Mouse (Mus musculus): ENCODE measurements around the gene Mansc1.

Gene Mansc1

GRCm38 (mm10) chr6:134599239-134599638 lies 33.0 kb downstream of the Mansc1 start:
- no peak for DNase-seq (ENCODE audit: low read depth, low spot score)

- DNase-seq (ENCODE audit: low read depth, low spot score), result peak; percentile 45
These were observed 34.5 kb downstream of the Mansc1 start for GRCm38 (mm10) chr6:134597651-134598229.

DNA sequence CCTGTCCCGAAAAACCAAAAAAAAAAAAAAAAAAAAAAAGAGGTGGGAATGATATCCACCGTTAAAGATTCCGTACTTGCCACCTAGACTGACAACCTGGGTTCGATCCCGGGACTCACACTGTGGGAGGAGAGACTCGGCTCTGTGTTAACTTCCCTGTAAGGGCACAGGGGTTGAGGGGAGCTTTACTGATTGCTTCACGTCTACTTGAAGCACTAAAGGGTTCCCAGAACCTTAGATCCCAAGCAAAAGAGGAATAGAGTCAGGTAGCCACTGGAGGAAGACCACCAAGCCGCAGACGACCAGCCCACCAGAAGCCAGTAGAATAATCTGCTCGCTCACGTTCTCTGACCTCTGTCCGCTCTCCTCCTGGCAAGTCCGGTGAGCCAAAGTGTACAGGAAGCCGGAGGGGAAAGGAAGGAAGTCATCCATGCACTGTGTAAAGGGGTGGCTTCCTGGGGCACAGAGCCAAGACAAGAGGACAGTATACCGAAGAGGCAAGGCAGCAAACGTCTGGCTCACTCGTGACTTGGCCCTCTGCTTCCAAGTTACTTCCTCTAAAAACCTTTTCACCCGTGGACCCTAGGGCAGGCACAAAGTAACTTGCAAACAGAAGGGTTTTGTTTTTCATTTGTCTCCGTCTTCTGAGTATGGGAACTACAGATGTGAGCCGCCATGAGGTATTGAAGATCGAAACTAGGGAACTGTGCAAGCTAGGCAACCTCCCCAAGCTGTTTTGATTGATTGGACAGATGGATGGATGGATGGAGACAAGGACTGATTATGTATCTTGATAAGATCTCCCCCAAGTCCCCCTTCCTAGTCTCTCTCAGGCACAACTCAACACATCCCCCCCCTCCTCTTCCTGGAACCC lies 37.5 kb downstream of the Mansc1 start:
- DNase-seq (ENCODE audit: low read depth, low spot score), result no peak

GRCm38 (mm10) chr6:134591614-134592013 lies 40.7 kb downstream of the Mansc1 start:
- no peak for DNase-seq (ENCODE audit: low read depth, low spot score)

DNA sequence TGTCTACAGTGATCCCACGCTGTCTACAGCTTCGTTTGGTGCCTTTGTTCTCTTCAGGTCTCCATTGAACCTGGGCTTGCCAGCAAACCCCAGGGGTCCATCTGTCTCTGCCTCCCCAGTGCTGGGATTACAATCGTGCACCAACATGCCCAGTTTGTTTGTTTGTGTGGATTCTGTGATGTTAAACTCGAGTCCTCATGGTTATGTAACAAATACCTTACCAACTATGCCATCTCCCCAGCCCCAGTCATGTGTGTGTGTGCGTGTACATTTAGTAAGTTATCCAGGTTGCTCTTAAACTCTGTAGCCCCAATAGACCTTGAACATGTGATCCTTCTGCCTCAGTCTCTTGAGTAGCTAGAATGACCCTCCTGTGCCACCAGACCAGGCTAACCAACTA lies 46.0 kb downstream of the Mansc1 start:
- DNase-seq (ENCODE audit: low read depth, low spot score), result no peak

GRCm38 (mm10) chr6:134584616-134585015 lies 47.7 kb downstream of the Mansc1 start:
- DNase-seq (ENCODE audit: low read depth, low spot score), result no peak

- no peak for DNase-seq (ENCODE audit: low read depth, low spot score)
These were observed 50.2 kb downstream of the Mansc1 start for GRCm38 (mm10) chr6:134582110-134582509.

GRCm38 (mm10) chr6:134579506-134579905 lies 52.8 kb downstream of the Mansc1 start:
- no peak for DNase-seq (ENCODE audit: low read depth, low spot score)

- DNase-seq (ENCODE audit: low read depth, low spot score), result no peak
These were observed 54.2 kb downstream of the Mansc1 start for GRCm38 (mm10) chr6:134578039-134578438.

GRCm38 (mm10) chr6:134575288-134575741 lies 57.0 kb downstream of the Mansc1 start:
- no peak for DNase-seq (ENCODE audit: low read depth, low spot score)

DNA sequence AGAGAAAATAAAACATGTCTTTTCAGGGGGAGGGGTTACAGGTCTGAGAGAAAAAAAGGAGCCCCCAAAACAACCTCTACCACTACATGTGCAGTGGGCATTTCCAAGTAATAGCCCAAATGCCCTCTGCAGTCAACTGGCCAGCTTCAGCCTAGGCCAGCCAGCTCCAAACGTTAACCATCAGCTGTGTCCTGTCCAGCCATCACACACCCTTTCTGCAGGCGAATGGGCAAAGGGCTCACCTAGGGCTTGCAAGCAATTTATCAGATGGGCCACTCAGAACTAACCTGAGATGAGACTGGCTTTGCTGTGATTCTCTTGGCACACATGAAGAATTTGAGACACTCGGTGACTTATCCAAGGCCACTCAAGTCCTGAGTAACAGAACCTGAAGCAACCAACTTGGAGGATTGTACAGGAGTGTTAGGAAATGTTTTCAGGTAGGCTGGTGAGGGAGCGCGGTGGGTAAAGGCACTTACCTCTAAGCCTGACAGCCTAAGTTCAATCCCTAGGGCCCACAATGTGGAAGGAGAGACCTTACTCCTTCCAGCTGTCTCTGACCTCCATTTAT lies 64.2 kb downstream of the Mansc1 start:
- DNase-seq (ENCODE audit: low read depth, low spot score), result no peak

DNA sequence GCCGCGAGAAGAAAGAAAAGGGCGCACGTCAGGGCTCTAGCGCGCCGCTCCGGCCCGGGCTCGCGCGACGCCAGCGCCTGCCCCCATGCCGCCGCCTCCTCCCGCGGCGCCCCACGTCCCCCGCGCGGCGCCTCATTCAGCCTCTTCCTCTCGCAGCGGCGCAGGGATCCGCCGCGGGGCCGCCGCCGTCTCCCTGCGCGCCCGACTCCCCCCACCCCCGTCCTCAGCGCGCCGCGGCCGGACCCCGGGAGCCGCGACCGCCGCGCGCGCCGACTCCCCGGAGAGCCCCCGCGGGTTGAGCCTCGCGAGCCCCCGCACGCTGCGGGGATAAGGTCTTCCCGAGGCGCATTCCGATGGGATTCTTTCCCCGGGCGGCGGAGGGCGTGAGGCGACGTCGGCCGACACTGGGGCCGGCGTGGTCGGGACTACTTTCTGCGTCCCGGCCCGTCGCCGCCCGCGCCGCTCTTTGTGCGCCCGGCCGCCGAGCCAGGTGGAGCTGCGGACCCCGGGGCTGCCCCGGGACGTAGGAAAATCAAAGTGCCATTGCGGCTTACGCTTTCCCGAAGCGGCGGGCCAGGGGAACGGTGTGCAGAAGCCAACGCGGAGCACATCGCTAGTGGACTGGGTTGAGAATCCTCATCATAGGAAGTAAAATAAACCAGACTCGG lies 65.3 kb downstream of the Mansc1 start, which contains the start of gene Lrp6:
TSS of gene Lrp6 (minus strand) at position 148 of the 668 bp plus-strand sequence.
- DNase-seq (ENCODE audit: low read depth, low spot score), result peak; percentile 91

- DNase-seq (ENCODE audit: low read depth, low spot score), result no peak
These were observed 66.0 kb downstream of the Mansc1 start for GRCm38 (mm10) chr6:134566248-134566817.

DNA sequence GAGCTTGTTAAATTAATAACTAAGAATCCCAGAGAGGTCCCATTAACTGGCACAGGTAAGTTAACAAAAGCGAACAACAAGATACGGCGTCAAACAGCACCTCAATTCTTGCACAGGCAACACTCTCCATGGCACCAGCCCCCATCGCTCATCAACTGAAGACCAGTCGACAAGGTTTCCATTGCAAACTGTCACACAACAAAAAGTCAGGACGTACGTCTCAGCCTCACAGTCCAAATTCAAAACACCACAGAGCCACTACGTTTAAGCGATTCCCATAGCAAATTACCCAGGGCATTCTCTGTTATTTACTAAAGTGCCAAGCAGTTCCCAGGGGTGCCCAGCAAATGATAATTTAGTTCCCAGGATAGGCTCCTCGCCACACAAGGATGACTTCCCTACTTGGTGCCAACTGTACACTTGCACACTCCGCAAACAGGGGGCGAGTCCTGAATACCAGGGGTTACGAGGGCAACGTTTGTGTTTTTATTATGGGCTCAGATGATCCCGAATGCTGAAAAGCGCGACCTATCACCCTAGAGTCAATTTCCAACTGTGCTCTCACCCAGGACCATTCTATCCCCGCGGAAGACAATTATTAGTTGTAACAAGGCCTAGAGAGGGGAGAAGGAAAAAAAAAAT lies 66.6 kb downstream of the Mansc1 start:
- no peak for DNase-seq (ENCODE audit: low read depth, low spot score)

- no peak for DNase-seq (ENCODE audit: low read depth, low spot score)
These were observed 67.7 kb downstream of the Mansc1 start for GRCm38 (mm10) chr6:134564539-134564938.

DNA sequence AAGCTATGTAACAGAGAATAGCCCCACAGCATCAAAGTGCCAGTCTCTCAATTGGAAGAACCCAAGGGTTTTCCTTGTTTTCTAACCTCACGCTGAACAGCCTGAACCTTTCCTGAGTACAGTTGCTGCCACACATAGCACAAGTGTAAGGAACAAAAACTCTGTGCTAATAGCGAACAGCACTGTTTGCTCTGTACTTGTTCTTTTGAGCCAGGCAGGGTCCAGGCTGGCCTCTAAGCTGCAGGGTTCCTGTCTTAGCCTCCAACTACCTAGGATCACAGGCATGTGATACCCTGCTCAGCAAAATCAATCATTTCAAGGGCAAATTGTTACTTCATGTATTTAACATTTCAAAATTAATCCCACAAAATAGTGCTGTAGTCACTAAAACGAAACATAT lies 72.7 kb downstream of the Mansc1 start:
- DNase-seq (ENCODE audit: low read depth, low spot score), result no peak

All from brain, adult 2 months (tissue).